Mouse (Mus musculus) colon, adult 2 months (tissue): ENCODE measurements around the gene Tmcc1. TPM values are rescaled to one million over a fixed set of nuclear protein-coding genes. Genes with fewer than 3 reads are reported as not detected.

Source experiments
- polyA plus RNA-seq: library from polyadenylated mRNA; depleted of rRNA; stranded (reverse); fragments of >200 nt; gene quantifications from 2 replicates; pipeline ENCODE4 v1.2.3, GENCODE M21; 2012; rRNA removed

Tmcc1 gene
- polyA plus RNA-seq = 8.3 and 9.8 TPM in 2 replicates

GRCm38 (mm10) chr6:116193394-116194393, at the start of gene Tmcc1:
Tmcc1 (minus strand) TSS chr6:116193486.

GRCm38 (mm10) chr6:116207729-116208534, 14.6 kb upstream of the Tmcc1 start, which contains the start of gene Washc2:
Washc2 (plus strand) TSS chr6:116208038.

GRCm38 (mm10) chr6:115994877-115995520, 198.3 kb downstream of the Tmcc1 start, which contains the start of gene Plxnd1:
Plxnd1 (minus strand) TSS chr6:115995005.

Other genes starting within 250 kb of the Tmcc1 start
- gene H1foo, start 248.5 kb downstream of the Tmcc1 start, polyA plus RNA-seq = not detected in 2 replicates
- 41.8 and 42.0 TPM in 2 replicates for gene Plxnd1, start 198.5 kb downstream of the Tmcc1 start, polyA plus RNA-seq
- gene Washc2, start 14.6 kb upstream of the Tmcc1 start, polyA plus RNA-seq = 38.6 and 39.9 TPM in 2 replicates
- 0.03 and 0.05 TPM in 2 replicates for gene Zfand4, start 70.7 kb upstream of the Tmcc1 start, polyA plus RNA-seq
- gene March8, start 144.5 kb upstream of the Tmcc1 start, polyA plus RNA-seq = 52.5 and 56.3 TPM in 2 replicates